Mouse (Mus musculus): ENCODE measurements around the gene Zfp629.
"Not testable (repeated sequence)": the region's sequence is repeated elsewhere in the genome, so short reads cannot be mapped to it uniquely, and the experiment has no call there.

Gene Zfp629

GRCm38 (mm10) chr7:127614891-127615843, at the start of gene Zfp629:
Gene Zfp629 (minus strand): TSS chr7:127615797.
- DNase-seq (ENCODE audit: low read depth), result peak; percentile 69

GRCm38 (mm10) chr7:127662926-127663325, 47.3 kb upstream of the Zfp629 start:
- DNase-seq (ENCODE audit: low read depth), result no peak

GRCm38 (mm10) chr7:127661833-127662232, 46.2 kb upstream of the Zfp629 start:
- no peak for DNase-seq (ENCODE audit: low read depth)

GRCm38 (mm10) chr7:127660882-127661281, 45.3 kb upstream of the Zfp629 start:
- DNase-seq (ENCODE audit: low read depth), result no peak

- peak; percentile 73 for DNase-seq (ENCODE audit: low read depth)
Measured at GRCm38 (mm10) chr7:127656946-127657345, 41.3 kb upstream of the Zfp629 start.

GRCm38 (mm10) chr7:127654318-127654717, 38.7 kb upstream of the Zfp629 start:
- no peak for DNase-seq (ENCODE audit: low read depth)

GRCm38 (mm10) chr7:127652050-127652449, 36.5 kb upstream of the Zfp629 start:
- DNase-seq (ENCODE audit: low read depth), result no peak

GRCm38 (mm10) chr7:127651624-127652023, 36.0 kb upstream of the Zfp629 start:
- DNase-seq (ENCODE audit: low read depth), result no peak

- DNase-seq (ENCODE audit: low read depth), result no peak
Measured at GRCm38 (mm10) chr7:127649206-127649605, 33.6 kb upstream of the Zfp629 start.

- DNase-seq (ENCODE audit: low read depth), result no peak
Measured at GRCm38 (mm10) chr7:127648516-127649201, 33.1 kb upstream of the Zfp629 start.

- DNase-seq (ENCODE audit: low read depth), result not testable (repeated sequence)
Measured at GRCm38 (mm10) chr7:127647576-127647975, 32.0 kb upstream of the Zfp629 start.

- no peak for DNase-seq (ENCODE audit: low read depth)
Measured at GRCm38 (mm10) chr7:127646363-127646762, 30.8 kb upstream of the Zfp629 start.

- no peak for DNase-seq (ENCODE audit: low read depth)
Measured at GRCm38 (mm10) chr7:127642254-127642653, 26.7 kb upstream of the Zfp629 start.

- DNase-seq (ENCODE audit: low read depth), result no peak
Measured at GRCm38 (mm10) chr7:127641260-127641659, 25.7 kb upstream of the Zfp629 start.

- no peak for DNase-seq (ENCODE audit: low read depth)
Measured at GRCm38 (mm10) chr7:127636963-127637362, 21.4 kb upstream of the Zfp629 start.

- no peak for DNase-seq (ENCODE audit: low read depth)
Measured at GRCm38 (mm10) chr7:127631416-127631815, 15.8 kb upstream of the Zfp629 start.

- no peak for DNase-seq (ENCODE audit: low read depth)
Measured at GRCm38 (mm10) chr7:127628646-127629045, 13.0 kb upstream of the Zfp629 start.

- DNase-seq (ENCODE audit: low read depth), result no peak
Measured at GRCm38 (mm10) chr7:127626471-127626870, 10.9 kb upstream of the Zfp629 start.

GRCm38 (mm10) chr7:127626039-127626438, 10.4 kb upstream of the Zfp629 start:
- no peak for DNase-seq (ENCODE audit: low read depth)

GRCm38 (mm10) chr7:127618402-127618801, 2.8 kb upstream of the Zfp629 start:
- not testable (repeated sequence) for DNase-seq (ENCODE audit: low read depth)

GRCm38 (mm10) chr7:127617962-127618361, 2.4 kb upstream of the Zfp629 start:
- DNase-seq (ENCODE audit: low read depth), result no peak

GRCm38 (mm10) chr7:127616881-127617280, 1.3 kb upstream of the Zfp629 start:
- no peak for DNase-seq (ENCODE audit: low read depth)

GRCm38 (mm10) chr7:127616336-127616735, 739 bp upstream of the Zfp629 start:
- DNase-seq (ENCODE audit: low read depth), result no peak

All from c-Kit-positive CD71-negative TER-119-negative erythroid progenitor cells, embryonic 14.5 days (primary cell).